Mouse (Mus musculus) neural tube, embryonic 14.5 days (tissue): ENCODE results near the gene Mphosph9. TPM values are rescaled to one million over a fixed set of nuclear protein-coding genes. Genes with fewer than 3 reads are reported as not detected.
"Not testable (repeated sequence)": the region's sequence is repeated elsewhere in the genome, so short reads cannot be mapped to it uniquely, and the experiment has no call there.

Experiments used
- ATAC-seq: fragments of 200-750 bp; cut with Nextera tagmentation; 2 replicates; pipeline ENCODE4 v1.8.0; 2017; ENCODE audit warnings: low read depth, mild to moderate bottlenecking, moderate TSS enrichment, moderate library complexity
- H3K27ac ChIP-seq: fragments of 300-500 bp; sonication (generic); 2 replicates; pipeline ENCODE4 v1.5.1; 2014; ENCODE audit warnings: low read depth, mild to moderate bottlenecking, control low read depth, low read length, moderate library complexity, mixed read lengths
- H3K27me3 ChIP-seq: fragments of 300-500 bp; sonication (generic); 2 replicates; pipeline ENCODE4 v1.6.1; 2014; ENCODE audit warnings: low read length; ENCODE audit not compliant: control insufficient read depth, insufficient read depth
- H3K36me3 ChIP-seq: fragments of 300-500 bp; sonication (generic); 2 replicates; pipeline ENCODE4 v1.6.1; 2014; ENCODE audit warnings: low read length, mixed read lengths; ENCODE audit not compliant: control insufficient read depth, insufficient read depth
- H3K4me1 ChIP-seq: fragments of 300-500 bp; sonication (generic); 2 replicates; pipeline ENCODE4 v1.6.1; 2014; ENCODE audit warnings: low read length; ENCODE audit not compliant: control insufficient read depth, insufficient read depth
- H3K4me2 ChIP-seq: fragments of 300-500 bp; sonication (generic); 2 replicates; pipeline ENCODE4 v1.6.1; 2014; ENCODE audit warnings: mild to moderate bottlenecking, low read depth, low read length, control low read depth
- H3K4me3 ChIP-seq: fragments of 300-500 bp; sonication (generic); 2 replicates; pipeline ENCODE4 v1.5.1; 2014; ENCODE audit warnings: low read depth, low read length, control low read depth, mixed read lengths
- H3K9ac ChIP-seq: fragments of 300-500 bp; sonication (generic); replicated peaks from 2 replicates; pipeline ENCODE4 v1.6.1; 2014; ENCODE audit warnings: low read depth, mild to moderate bottlenecking, control low read depth, low read length, mixed read lengths
- H3K9me3 ChIP-seq: fragments of 300-500 bp; sonication (generic); 2 replicates; pipeline ENCODE4 v1.6.1; 2016; ENCODE audit warnings: low read length; ENCODE audit not compliant: control insufficient read depth
- WGBS: fragments of 180-500 bp; shearing (Covaris S2); extraction: QIAGEN DNeasy Blood & Tissue Kit; methylation state at CpG from one replicate; pipeline ENCODE4 v1.1.7; 2014; 5-methylcytosine and 5-hydroxymethylcytosine counted together
- polyA plus RNA-seq: library from polyadenylated mRNA; unstranded; fragments of >200 nt; fragmentation: Nextera tagmentation; extraction: Ambion mirVana; gene quantifications from 2 replicates; pipeline ENCODE4 v1.2.1, GENCODE M21; 2014

Mphosph9 gene
- polyA plus RNA-seq, 1 experiment from 2014 or later = 18.8 TPM

- 56% methylated on average over 2 of the region's 2 CpGs for WGBS
- peak overlapping the region; percentile 94 for H3K27ac ChIP-seq
- H3K9me3 ChIP-seq = no peaks in the 10 kb centered on the region
- ATAC-seq = no peak
- H3K4me2 ChIP-seq = peak overlapping the region; percentile 97
- peak overlapping the region; percentile 87 for H3K4me3 ChIP-seq
- H3K4me1 ChIP-seq = peaks cover 25% of the 10 kb centered on the region
- no peaks in the 10 kb centered on the region for H3K27me3 ChIP-seq
- H3K36me3 ChIP-seq = peaks cover 28% of the 10 kb centered on the region
- peak overlapping the region; percentile 97; the same call in 1 of the 2 replicates for H3K9ac ChIP-seq
These were observed 22.6 kb upstream of the Mphosph9 start for GRCm38 (mm10) chr5:124350350-124350749.

- H3K4me3 ChIP-seq = peak overlapping the region; percentile 13; the same call in 1 of the 2 replicates
- peak overlapping the region; percentile 21; the same call in 1 of the 2 replicates for H3K9ac ChIP-seq
- peaks cover 36% of the 10 kb centered on the region for H3K36me3 ChIP-seq
- peak overlapping the region; percentile 94 for H3K27ac ChIP-seq
- H3K27me3 ChIP-seq = no peaks in the 10 kb centered on the region
- H3K4me2 ChIP-seq = peak overlapping the region; percentile 97
- H3K9me3 ChIP-seq = no peaks in the 10 kb centered on the region
- WGBS = 85% methylated on average over 17 of the region's 17 CpGs
- no peak for ATAC-seq
- H3K4me1 ChIP-seq = peaks cover 25% of the 10 kb centered on the region
These were observed 21.4 kb upstream of the Mphosph9 start for GRCm38 (mm10) chr5:124349196-124349595.

- Histone ChIP-seq H3K9me3 (no peaks in the 10 kb centered on the region), H3K4me2 (no peak overlapping the region), H3K36me3 (peaks cover 20% of the 10 kb centered on the region), H3K4me1 (peaks cover 11% of the 10 kb centered on the region; the same call in 1 of the 2 replicates), H3K27me3 (no peaks in the 10 kb centered on the region), H3K27ac (no peak overlapping the region), H3K4me3 (no peak overlapping the region), H3K9ac (no peak overlapping the region)
- 78% methylated on average over 8 of the region's 8 CpGs for WGBS
- no peak for ATAC-seq
These were observed 15.1 kb upstream of the Mphosph9 start for GRCm38 (mm10) chr5:124342897-124343296.

- not testable (repeated sequence) for H3K4me3 ChIP-seq, H3K9me3 ChIP-seq, H3K4me2 ChIP-seq, H3K27ac ChIP-seq, H3K27me3 ChIP-seq, ATAC-seq, H3K9ac ChIP-seq
- peaks cover 18% of the 10 kb centered on the region for H3K36me3 ChIP-seq
- H3K4me1 ChIP-seq = peaks cover 11% of the 10 kb centered on the region; the same call in 1 of the 2 replicates
- 75% methylated on average over 6 of the region's 6 CpGs for WGBS
These were observed 14.1 kb upstream of the Mphosph9 start for GRCm38 (mm10) chr5:124341753-124342339.

DNA sequence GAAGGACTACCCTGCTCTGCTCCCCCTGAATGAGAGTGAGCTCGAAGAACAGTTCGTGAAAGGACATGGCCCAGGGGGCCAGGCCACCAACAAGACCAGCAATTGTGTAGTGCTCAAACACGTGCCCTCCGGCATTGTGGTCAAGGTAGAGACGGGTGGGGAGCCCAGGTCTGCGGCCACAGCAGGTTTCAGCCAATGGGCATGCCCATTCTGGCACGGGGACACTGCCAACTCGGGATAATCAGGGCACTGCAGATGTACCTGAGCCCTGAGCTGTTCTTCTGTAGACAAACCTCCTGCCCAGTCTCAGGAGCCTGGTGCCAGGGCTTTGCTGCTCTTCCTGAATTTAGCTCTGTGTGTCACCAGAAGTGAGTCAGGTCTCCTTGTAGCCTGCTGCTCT lies 11.0 kb upstream of the Mphosph9 start:
- Histone ChIP-seq H3K9ac (0 out of 2 replicates have a peak overlapping the region, but pooled peaks have one; percentile 8), H3K4me1 (peaks cover 18% of the 10 kb centered on the region; the same call in 1 of the 2 replicates), H3K27me3 (no peaks in the 10 kb centered on the region), H3K36me3 (no peaks in the 10 kb centered on the region), H3K4me2 (no peak overlapping the region), H3K27ac (peak overlapping the region; percentile 8; the same call in 1 of the 2 replicates), H3K4me3 (no peak overlapping the region), H3K9me3 (no peaks in the 10 kb centered on the region)
- ATAC-seq = no peak
- WGBS = 80% methylated on average over 8 of the region's 8 CpGs

- peaks cover 22% of the 10 kb centered on the region; the same call in 1 of the 2 replicates for H3K4me1 ChIP-seq
- peak overlapping the region; percentile 11; the same call in 1 of the 2 replicates for H3K27ac ChIP-seq
- no peak overlapping the region for H3K9ac ChIP-seq
- no peak for ATAC-seq
- H3K27me3 ChIP-seq = no peaks in the 10 kb centered on the region
- H3K9me3 ChIP-seq = no peaks in the 10 kb centered on the region
- no peak overlapping the region for H3K4me3 ChIP-seq
- WGBS = 12% methylated on average over 9 of the region's 9 CpGs
- no peak overlapping the region for H3K4me2 ChIP-seq
- no peaks in the 10 kb centered on the region for H3K36me3 ChIP-seq
These were observed 10.1 kb upstream of the Mphosph9 start for GRCm38 (mm10) chr5:124337909-124338308.

- H3K4me1 ChIP-seq = peaks cover 22% of the 10 kb centered on the region; the same call in 1 of the 2 replicates
- WGBS = 81% methylated on average over 9 of the region's 9 CpGs
These were observed 9.3 kb upstream of the Mphosph9 start for GRCm38 (mm10) chr5:124337103-124337502.

GRCm38 (mm10) chr5:124334392-124334791 lies 6.6 kb upstream of the Mphosph9 start:
- Histone ChIP-seq H3K27ac (peak overlapping the region; percentile 83), H3K9me3 (no peaks in the 10 kb centered on the region), H3K27me3 (no peaks in the 10 kb centered on the region), H3K4me1 (peaks cover 22% of the 10 kb centered on the region; the same call in 1 of the 2 replicates), H3K9ac (no peak overlapping the region), H3K36me3 (no peaks in the 10 kb centered on the region), H3K4me3 (no peak overlapping the region), H3K4me2 (no peak overlapping the region)
- ATAC-seq = peak; percentile 90
- WGBS = 8% methylated on average over 6 of the region's 6 CpGs

More at GRCm38 (mm10) chr5:124337103-124337502, 9.3 kb upstream of the Mphosph9 start:
- Histone ChIP-seq H3K9me3 (no peaks in the 10 kb centered on the region), H3K4me2 (no peak overlapping the region), H3K4me3 (no peak overlapping the region), H3K27ac (peak overlapping the region; percentile 3; the same call in 1 of the 2 replicates), H3K9ac (no peak overlapping the region), H3K27me3 (no peaks in the 10 kb centered on the region), H3K36me3 (no peaks in the 10 kb centered on the region)
- ATAC-seq = no peak

- Histone ChIP-seq H3K4me1 (peaks cover 22% of the 10 kb centered on the region), H3K4me3 (no peak overlapping the region), H3K27me3 (no peaks in the 10 kb centered on the region), H3K4me2 (no peak overlapping the region), H3K9ac (no peak overlapping the region), H3K36me3 (no peaks in the 10 kb centered on the region), H3K9me3 (no peaks in the 10 kb centered on the region), H3K27ac (no peak overlapping the region)
- ATAC-seq = no peak
- 92% methylated on average over 6 of the region's 6 CpGs for WGBS
These were observed 2.3 kb upstream of the Mphosph9 start for GRCm38 (mm10) chr5:124330086-124330485.
